Mouse (Mus musculus) cerebellum, adult 2 months (tissue): ENCODE measurements around the gene Gpr62.

ENCODE experiments used
- CTCF ChIP-seq: fragments of 200-500 bp; IDR thresholded peaks from 2 replicates; pipeline ENCODE4 v1.5.1; 2011; ENCODE audit warnings: low read depth, mild to moderate bottlenecking, control low read depth, low read length, moderate library complexity, borderline replicate concordance; ENCODE audit not compliant: insufficient read depth
- POLR2A ChIP-seq: fragments of 200-500 bp; IDR thresholded peaks from 2 replicates; pipeline ENCODE4 v1.6.1; 2011; ENCODE audit warnings: low read length, control low read depth, borderline replicate concordance; ENCODE audit not compliant: insufficient read depth

DNA sequence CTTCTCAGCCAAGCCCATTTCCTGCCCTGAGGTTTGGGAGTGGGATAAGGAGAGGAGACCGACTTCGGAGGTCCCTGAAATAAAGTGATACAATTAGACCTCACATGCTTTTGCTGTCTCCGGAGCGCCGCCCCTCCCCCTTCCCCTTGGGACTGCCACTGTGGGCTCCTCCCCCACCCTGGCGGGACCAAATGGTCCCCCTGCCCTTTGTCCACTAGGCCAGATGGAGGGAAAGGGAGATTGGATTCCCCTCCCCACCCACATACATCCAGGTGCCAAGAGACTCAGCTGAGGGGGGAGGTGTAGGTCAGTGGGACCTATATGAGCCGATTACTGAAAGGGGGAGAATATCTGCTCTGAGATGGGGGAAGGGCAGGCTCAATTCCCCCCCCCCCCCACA is 12.9 kb downstream of the Gpr62 start:
- TF ChIP-seq CTCF (no peak), POLR2A (no peak)
